Mouse (Mus musculus) lung, adult 2 months (tissue): ENCODE data around the gene Ugt1a6a. TPM values are rescaled to one million over a fixed set of nuclear protein-coding genes. Genes with fewer than 3 reads are reported as not detected.

Experiments
- DNase-seq: peaks from one replicate; pipeline ENCODE4 v3.0.0; 2022
- H3K4me1 ChIP-seq: fragments of 200-500 bp; 2 replicates; pipeline ENCODE4 v1.6.1; 2011; ENCODE audit warnings: low read length; ENCODE audit not compliant: control insufficient read depth, insufficient read depth
- H3K4me3 ChIP-seq: fragments of 200-500 bp; replicated peaks from 2 replicates; pipeline ENCODE3; 2011; ENCODE audit warnings: low read depth, mild to moderate bottlenecking, control low read depth, low read length; ENCODE audit errors: extremely low read depth
- CTCF ChIP-seq: fragments of 200-500 bp; IDR thresholded peaks from 2 replicates; pipeline ENCODE4 v1.5.1; 2011; ENCODE audit warnings: mild to moderate bottlenecking, low read length, control low read depth; ENCODE audit not compliant: insufficient read depth
- POLR2A ChIP-seq: fragments of 200-500 bp; IDR thresholded peaks from 2 replicates; pipeline ENCODE4 v1.6.1; 2011; ENCODE audit warnings: low read depth, mild to moderate bottlenecking, control low read depth, low read length, borderline replicate concordance; ENCODE audit errors: extremely low read depth
- WGBS: fragments of 180-500 bp; shearing (Covaris S2); methylation state at CpG from one replicate; pipeline ENCODE4 v1.1.7; 2018; 5-methylcytosine and 5-hydroxymethylcytosine counted together
- polyA plus RNA-seq: library from polyadenylated mRNA; depleted of rRNA; stranded (reverse); fragments of >200 nt; gene quantifications from 2 replicates; pipeline ENCODE4 v1.2.3, GENCODE M21; 2012; rRNA removed

Ugt1a6a gene
- polyA plus RNA-seq, 1 experiment: 45.3 TPM

- no peak for TF ChIP-seq CTCF
- no peak for TF ChIP-seq POLR2A
- no peaks in the 10 kb centered on the region for H3K4me1 ChIP-seq
- no peak overlapping the region for H3K4me3 ChIP-seq
- 72% methylated on average over 6 of the region's 6 CpGs for WGBS
- DNase-seq: no peak
Measured at GRCm38 (mm10) chr1:88262961-88263360, 128.4 kb downstream of the Ugt1a6a start.

DNA sequence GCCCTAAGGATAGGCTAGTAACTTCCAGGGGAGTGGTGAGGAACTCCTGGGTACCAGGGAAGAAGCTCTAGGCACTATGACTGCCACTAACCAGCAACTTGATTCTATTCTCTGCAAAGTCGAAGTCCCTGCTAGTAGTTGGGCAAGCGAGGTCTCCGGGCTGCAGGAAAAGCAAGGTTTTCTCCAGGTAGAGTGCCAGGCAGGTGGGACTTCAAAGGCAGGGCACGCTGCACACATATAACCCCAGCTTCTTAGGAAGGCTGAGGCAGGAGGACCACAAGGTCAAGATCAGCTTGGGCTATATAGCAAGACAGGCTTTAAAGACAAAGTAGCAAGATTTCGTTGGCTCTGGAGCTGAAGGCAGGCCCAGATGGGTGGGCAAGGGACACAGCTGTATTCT, 129.2 kb downstream of the Ugt1a6a start:
- DNase-seq: no peak
- no peaks in the 10 kb centered on the region for H3K4me1 ChIP-seq
- WGBS: 92% methylated on average over 5 of the region's 5 CpGs
- TF ChIP-seq POLR2A (no peak), CTCF (no peak)
- H3K4me3 ChIP-seq: no peak overlapping the region

- no peak for TF ChIP-seq POLR2A
- TF ChIP-seq CTCF: no peak
- WGBS: 80% methylated on average over 7 of the region's 7 CpGs
- Histone ChIP-seq H3K4me1 (no peaks in the 10 kb centered on the region), H3K4me3 (no peak overlapping the region)
- no peak for DNase-seq
Measured at GRCm38 (mm10) chr1:88264237-88264868, 129.7 kb downstream of the Ugt1a6a start.

DNA sequence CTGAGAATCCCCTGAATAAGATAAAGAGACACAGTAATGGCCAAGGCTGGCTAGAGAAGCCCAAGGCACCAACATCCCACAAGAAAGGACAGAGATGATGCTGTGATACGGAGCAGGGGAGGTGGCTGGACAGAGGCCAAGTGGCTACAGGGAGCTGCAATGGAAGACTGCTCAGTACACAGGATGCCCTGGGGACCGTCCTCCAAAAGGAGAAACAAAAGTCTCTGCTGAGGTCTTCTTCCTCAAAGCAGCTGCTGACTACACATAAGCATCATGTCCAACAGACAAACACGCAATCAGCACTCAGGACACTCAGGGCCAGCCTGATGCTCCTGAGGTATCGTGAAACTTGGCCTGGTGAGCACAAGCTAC, 130.2 kb downstream of the Ugt1a6a start:
- H3K4me3 ChIP-seq: no peak overlapping the region
- WGBS: 66% methylated on average over 4 of the region's 4 CpGs
- no peak for TF ChIP-seq POLR2A
- no peak for TF ChIP-seq CTCF
- H3K4me1 ChIP-seq: no peaks in the 10 kb centered on the region
- no peak for DNase-seq

- Histone ChIP-seq H3K4me3 (no peak overlapping the region), H3K4me1 (no peaks in the 10 kb centered on the region)
- TF ChIP-seq CTCF (no peak), POLR2A (no peak)
- no peak for DNase-seq
- WGBS: 89% methylated on average over 13 of the region's 13 CpGs
Measured at GRCm38 (mm10) chr1:88266123-88266522, 131.5 kb downstream of the Ugt1a6a start.

GRCm38 (mm10) chr1:88267489-88267888, 132.9 kb downstream of the Ugt1a6a start:
- no peaks in the 10 kb centered on the region for H3K4me1 ChIP-seq
- no peak for DNase-seq
- WGBS: 86% methylated on average over 6 of the region's 6 CpGs
- no peak overlapping the region for H3K4me3 ChIP-seq
- TF ChIP-seq CTCF (no peak), POLR2A (no peak)

DNA sequence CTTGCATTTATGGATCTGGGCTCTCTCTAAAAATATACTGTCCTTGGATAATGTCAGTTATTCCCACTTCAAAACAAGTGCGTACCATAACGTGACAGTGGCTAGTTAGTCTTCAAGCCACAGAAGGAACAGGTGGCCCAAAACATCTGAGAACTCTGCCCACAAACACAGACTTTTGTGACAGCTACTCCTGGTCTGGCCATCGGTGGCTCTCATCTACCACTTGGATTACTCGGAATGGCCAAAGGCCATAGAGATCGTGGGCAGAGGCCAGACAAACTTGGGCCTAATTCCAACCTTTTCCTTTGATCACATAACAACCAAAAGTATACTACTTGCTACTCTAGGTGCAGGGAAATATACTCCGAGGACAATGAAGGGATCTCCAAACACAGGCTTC, 133.5 kb downstream of the Ugt1a6a start:
- H3K4me3 ChIP-seq: no peak overlapping the region
- WGBS: 76% methylated on average over 6 of the region's 6 CpGs
- no peak for DNase-seq
- TF ChIP-seq CTCF (no peak), POLR2A (no peak)
- no peaks in the 10 kb centered on the region for H3K4me1 ChIP-seq

Other genes starting within 250 kb of the Ugt1a6a start
- 6.3 and 9.9 TPM in 2 replicates for gene Usp40, start 126.3 kb upstream of the Ugt1a6a start, polyA plus RNA-seq
- gene Ugt1a10, start 79.4 kb upstream of the Ugt1a6a start, polyA plus RNA-seq: not detected in 2 replicates
- gene Ugt1a9, start 64.0 kb upstream of the Ugt1a6a start, polyA plus RNA-seq: 0.09 TPM in 1 of 2 replicates, not detected in the other
- not detected in 2 replicates for gene Ugt1a8, start 47.0 kb upstream of the Ugt1a6a start, polyA plus RNA-seq
- 4.8 and 6.1 TPM in 2 replicates for gene Ugt1a7c, start 39.7 kb upstream of the Ugt1a6a start, polyA plus RNA-seq
- 2.4 and 2.9 TPM in 2 replicates for gene Ugt1a6b, start 31.6 kb upstream of the Ugt1a6a start, polyA plus RNA-seq
- gene Ugt1a5, start 31.2 kb downstream of the Ugt1a6a start, polyA plus RNA-seq: 0.06 and 0.36 TPM in 2 replicates
- 0.11 and 0.12 TPM in 2 replicates for gene Ugt1a2, start 65.8 kb downstream of the Ugt1a6a start, polyA plus RNA-seq
- 1.3 and 1.8 TPM in 2 replicates for gene Dnajb3, start 71.0 kb downstream of the Ugt1a6a start, polyA plus RNA-seq
- 0.11 and 1.3 TPM in 2 replicates for gene Ugt1a1, start 77.2 kb downstream of the Ugt1a6a start, polyA plus RNA-seq
- 0.17 and 0.20 TPM in 2 replicates for gene Mroh2a, start 92.2 kb downstream of the Ugt1a6a start, polyA plus RNA-seq
- gene Hjurp, start 142.8 kb downstream of the Ugt1a6a start, polyA plus RNA-seq: 29.4 and 32.1 TPM in 2 replicates
- not detected in 2 replicates for gene Trpm8, start 142.9 kb downstream of the Ugt1a6a start, polyA plus RNA-seq